Mouse (Mus musculus) kidney, embryonic 16.5 days (tissue): Measurements from ENCODE around the gene Dlst. TPM values are rescaled to one million over a fixed set of nuclear protein-coding genes. Genes with fewer than 3 reads are reported as not detected.

Experiments
- ATAC-seq: fragments of 200-750 bp; cut with Nextera tagmentation; 2 replicates; pipeline ENCODE4 v1.8.0; 2017; ENCODE audit warnings: moderate TSS enrichment; ENCODE audit not compliant: low FRiP score, low TSS enrichment
- H3K27ac ChIP-seq: fragments of 300-500 bp; sonication (generic); 2 replicates; pipeline ENCODE4 v1.5.1; 2014; ENCODE audit warnings: low read length
- H3K27me3 ChIP-seq: fragments of 300-500 bp; sonication (generic); 2 replicates; pipeline ENCODE4 v1.6.1; 2014; ENCODE audit warnings: low read length, control low read depth, mixed read lengths; ENCODE audit not compliant: insufficient read depth
- H3K36me3 ChIP-seq: fragments of 300-500 bp; sonication (generic); 2 replicates; pipeline ENCODE4 v1.6.1; 2014; ENCODE audit warnings: low read length, control low read depth, mixed read lengths; ENCODE audit not compliant: insufficient read depth
- H3K4me1 ChIP-seq: fragments of 300-500 bp; sonication (generic); 2 replicates; pipeline ENCODE4 v1.6.1; 2014; ENCODE audit warnings: low read length, control low read depth, mixed read lengths; ENCODE audit not compliant: insufficient read depth
- H3K4me2 ChIP-seq: fragments of 300-500 bp; sonication (generic); replicated peaks from 2 replicates; pipeline ENCODE4 v1.6.1; 2014; ENCODE audit warnings: low read depth, low read length
- H3K4me3 ChIP-seq: fragments of 300-500 bp; sonication (generic); 2 replicates; pipeline ENCODE4 v1.5.1; 2014; ENCODE audit warnings: mild to moderate bottlenecking, low read length
- H3K9ac ChIP-seq: fragments of 300-500 bp; sonication (generic); replicated peaks from 2 replicates; pipeline ENCODE4 v1.6.1; 2014; ENCODE audit warnings: low read length
- H3K9me3 ChIP-seq: fragments of 300-500 bp; sonication (generic); 2 replicates; pipeline ENCODE4 v1.6.1; 2016; ENCODE audit warnings: low read length, control low read depth
- WGBS: fragments of 180-500 bp; shearing (Covaris S2); extraction: QIAGEN DNeasy Blood & Tissue Kit; methylation state at CpG from one replicate; pipeline ENCODE4 v1.1.7; 2014; 5-methylcytosine and 5-hydroxymethylcytosine counted together
- polyA plus RNA-seq: library from polyadenylated mRNA; unstranded; fragments of >200 nt; fragmentation: Nextera tagmentation; extraction: Ambion mirVana; gene quantifications from 2 replicates; pipeline ENCODE4 v1.2.1, GENCODE M21; 2015

Dlst gene
- polyA plus RNA-seq = 153 TPM in 2 replicates

- Histone ChIP-seq H3K27ac (peak within 1 kb of the TSS; percentile 87), H3K27me3 (no peaks in the 10 kb centered on the region), H3K9me3 (no peaks in the 10 kb centered on the region), H3K4me1 (peaks cover 38% of the 10 kb centered on the region), H3K4me2 (peak within 1 kb of the TSS; percentile 93), H3K36me3 (peaks cover 7% of the 10 kb centered on the region; the same call in 1 of the 2 replicates), H3K9ac (peak within 1 kb of the TSS; percentile 96), H3K4me3 (peak within 1 kb of the TSS; percentile 82)
- ATAC-seq = peak; percentile 95
- WGBS = under 1% methylated on average over 83 of the region's 83 CpGs
Measured at GRCm38 (mm10) chr12:85110698-85111592, at the start of gene Dlst, which contains the start of gene Prox2. TSS of gene Dlst (plus strand) at chr12:85110833. TSS of gene Prox2 (minus strand) at chr12:85110759.

- peaks cover 21% of the 10 kb centered on the region for H3K36me3 ChIP-seq
- H3K27me3 ChIP-seq = no peaks in the 10 kb centered on the region
- no peak overlapping the region for H3K4me2 ChIP-seq
- no peak overlapping the region for H3K4me3 ChIP-seq
- no peak overlapping the region for H3K27ac ChIP-seq
- ATAC-seq = no peak
- H3K9me3 ChIP-seq = no peaks in the 10 kb centered on the region
- H3K4me1 ChIP-seq = no peaks in the 10 kb centered on the region
- H3K9ac ChIP-seq = no peak overlapping the region
Measured at GRCm38 (mm10) chr12:85071043-85071442, 39.6 kb upstream of the Dlst start.

- Histone ChIP-seq H3K4me3 (no peak overlapping the region), H3K4me1 (no peaks in the 10 kb centered on the region), H3K9ac (no peak overlapping the region), H3K27me3 (no peaks in the 10 kb centered on the region), H3K9me3 (no peaks in the 10 kb centered on the region), H3K36me3 (peaks cover 8% of the 10 kb centered on the region; the same call in 1 of the 2 replicates), H3K4me2 (no peak overlapping the region), H3K27ac (no peak overlapping the region)
- no peak for ATAC-seq
- WGBS = 88% methylated on average over 3 of the region's 3 CpGs
Measured at GRCm38 (mm10) chr12:85077100-85077499, 33.5 kb upstream of the Dlst start.

GRCm38 (mm10) chr12:85084257-85084656 is 26.4 kb upstream of the Dlst start:
- Histone ChIP-seq H3K36me3 (peaks cover 17% of the 10 kb centered on the region), H3K27me3 (no peaks in the 10 kb centered on the region), H3K9me3 (no peaks in the 10 kb centered on the region), H3K4me1 (no peaks in the 10 kb centered on the region), H3K9ac (no peak overlapping the region), H3K27ac (no peak overlapping the region), H3K4me2 (no peak overlapping the region), H3K4me3 (no peak overlapping the region)
- 83% methylated on average over 2 of the region's 2 CpGs for WGBS
- ATAC-seq = no peak

- no peak for ATAC-seq
- H3K4me3 ChIP-seq = no peak overlapping the region
- peaks cover 20% of the 10 kb centered on the region for H3K36me3 ChIP-seq
- H3K9me3 ChIP-seq = no peaks in the 10 kb centered on the region
- H3K4me2 ChIP-seq = no peak overlapping the region
- H3K4me1 ChIP-seq = no peaks in the 10 kb centered on the region
- H3K27me3 ChIP-seq = no peaks in the 10 kb centered on the region
- no peak overlapping the region for H3K27ac ChIP-seq
- no peak overlapping the region for H3K9ac ChIP-seq
- WGBS = 86% methylated on average over 4 of the region's 4 CpGs
Measured at GRCm38 (mm10) chr12:85084941-85085340, 25.7 kb upstream of the Dlst start.

- Histone ChIP-seq H3K4me3 (no peak overlapping the region), H3K27ac (no peak overlapping the region), H3K9me3 (no peaks in the 10 kb centered on the region), H3K9ac (no peak overlapping the region), H3K4me2 (no peak overlapping the region), H3K27me3 (no peaks in the 10 kb centered on the region), H3K4me1 (no peaks in the 10 kb centered on the region), H3K36me3 (peaks cover 20% of the 10 kb centered on the region)
- ATAC-seq = no peak
- whole genome bisulfite sequencing = 67% methylated on average over 12 of the region's 12 CpGs
Measured at GRCm38 (mm10) chr12:85087845-85088244, 22.8 kb upstream of the Dlst start.

GRCm38 (mm10) chr12:85091190-85091589 is 19.4 kb upstream of the Dlst start:
- ATAC-seq = no peak
- WGBS = 85% methylated on average over 3 of the region's 3 CpGs
- H3K4me3 ChIP-seq = no peak overlapping the region
- peaks cover 20% of the 10 kb centered on the region for H3K36me3 ChIP-seq
- H3K4me2 ChIP-seq = no peak overlapping the region
- no peaks in the 10 kb centered on the region for H3K27me3 ChIP-seq
- no peak overlapping the region for H3K27ac ChIP-seq
- H3K9me3 ChIP-seq = no peaks in the 10 kb centered on the region
- no peak overlapping the region for H3K9ac ChIP-seq
- H3K4me1 ChIP-seq = peaks cover 8% of the 10 kb centered on the region; the same call in 1 of the 2 replicates

GRCm38 (mm10) chr12:85092214-85092613 is 18.4 kb upstream of the Dlst start:
- H3K4me3 ChIP-seq = no peak overlapping the region
- H3K27ac ChIP-seq = no peak overlapping the region
- no peak overlapping the region for H3K9ac ChIP-seq
- H3K4me2 ChIP-seq = no peak overlapping the region
- no peak for ATAC-seq
- 13% methylated on average over 3 of the region's 3 CpGs for WGBS
- H3K36me3 ChIP-seq = peaks cover 20% of the 10 kb centered on the region
- H3K4me1 ChIP-seq = peaks cover 8% of the 10 kb centered on the region; the same call in 1 of the 2 replicates
- H3K9me3 ChIP-seq = no peaks in the 10 kb centered on the region
- H3K27me3 ChIP-seq = no peaks in the 10 kb centered on the region

- peak; percentile 64; the same call in 1 of the 2 replicates for ATAC-seq
- Histone ChIP-seq H3K9ac (no peak overlapping the region; the same call in 1 of the 2 replicates), H3K4me1 (peaks cover 8% of the 10 kb centered on the region; the same call in 1 of the 2 replicates), H3K27me3 (no peaks in the 10 kb centered on the region), H3K36me3 (peaks cover 5% of the 10 kb centered on the region), H3K27ac (no peak overlapping the region), H3K9me3 (no peaks in the 10 kb centered on the region), H3K4me2 (peak overlapping the region; percentile 14; the same call in 1 of the 2 replicates), H3K4me3 (no peak overlapping the region)
- WGBS = 22% methylated on average over 14 of the region's 14 CpGs
Measured at GRCm38 (mm10) chr12:85094010-85094409, 16.6 kb upstream of the Dlst start.

GRCm38 (mm10) chr12:85094706-85095105 is 15.9 kb upstream of the Dlst start:
- Histone ChIP-seq H3K27ac (no peak overlapping the region), H3K36me3 (no peaks in the 10 kb centered on the region; the same call in 1 of the 2 replicates), H3K27me3 (no peaks in the 10 kb centered on the region), H3K4me3 (no peak overlapping the region), H3K4me1 (peaks cover 8% of the 10 kb centered on the region; the same call in 1 of the 2 replicates), H3K9ac (no peak overlapping the region), H3K4me2 (no peak overlapping the region), H3K9me3 (no peaks in the 10 kb centered on the region)
- 68% methylated on average over 10 of the region's 10 CpGs for WGBS
- ATAC-seq = no peak
